Mouse (Mus musculus): Measurements from ENCODE around the gene 1700001C19Rik.

Gene 1700001C19Rik

GRCm38 (mm10) chr17:47461688-47462087 lies 24.5 kb upstream of the 1700001C19Rik start:
- DNase-seq = no peak

GRCm38 (mm10) chr17:47459341-47459919 lies 22.3 kb upstream of the 1700001C19Rik start:
- no peak for DNase-seq

- DNase-seq = no peak
These were observed 21.8 kb upstream of the 1700001C19Rik start for GRCm38 (mm10) chr17:47458936-47459335.

- no peak for DNase-seq
These were observed 21.1 kb upstream of the 1700001C19Rik start for GRCm38 (mm10) chr17:47458310-47458709.

GRCm38 (mm10) chr17:47454675-47455074 lies 17.5 kb upstream of the 1700001C19Rik start:
- DNase-seq = no peak

- DNase-seq = no peak
These were observed 15.7 kb upstream of the 1700001C19Rik start for GRCm38 (mm10) chr17:47452886-47453285.

GRCm38 (mm10) chr17:47450880-47451565 lies 13.8 kb upstream of the 1700001C19Rik start:
- DNase-seq = no peak

- no peak for DNase-seq
These were observed 13.1 kb upstream of the 1700001C19Rik start for GRCm38 (mm10) chr17:47450239-47450638.

GRCm38 (mm10) chr17:47449432-47449831 lies 12.3 kb upstream of the 1700001C19Rik start:
- DNase-seq = no peak

- DNase-seq = no peak
These were observed 11.6 kb upstream of the 1700001C19Rik start for GRCm38 (mm10) chr17:47448523-47449372.

- DNase-seq = no peak
These were observed 9.4 kb upstream of the 1700001C19Rik start for GRCm38 (mm10) chr17:47446561-47446960.

- no peak for DNase-seq
These were observed 8.8 kb upstream of the 1700001C19Rik start for GRCm38 (mm10) chr17:47446025-47446424.

GRCm38 (mm10) chr17:47445518-47445917 lies 8.3 kb upstream of the 1700001C19Rik start:
- DNase-seq = no peak

GRCm38 (mm10) chr17:47444113-47444512 lies 6.9 kb upstream of the 1700001C19Rik start:
- no peak for DNase-seq

- DNase-seq = no peak
These were observed 5.1 kb upstream of the 1700001C19Rik start for GRCm38 (mm10) chr17:47442271-47442670.

GRCm38 (mm10) chr17:47441296-47442051 lies 4.3 kb upstream of the 1700001C19Rik start:
- DNase-seq = no peak

GRCm38 (mm10) chr17:47440359-47440890 lies 3.2 kb upstream of the 1700001C19Rik start:
- no peak for DNase-seq

GRCm38 (mm10) chr17:47439396-47440028 lies 2.3 kb upstream of the 1700001C19Rik start:
- no peak for DNase-seq

GRCm38 (mm10) chr17:47438611-47439010 lies 1.4 kb upstream of the 1700001C19Rik start:
- no peak for DNase-seq

GRCm38 (mm10) chr17:47436156-47436906 lies 845 bp downstream of the 1700001C19Rik start, which contains the start of gene AI661453:
Gene AI661453 (plus strand): TSS chr17:47436615.
- no peak for DNase-seq

GRCm38 (mm10) chr17:47430815-47431214 lies 6.4 kb downstream of the 1700001C19Rik start:
- DNase-seq = no peak
